ENCODE assay signal across 10 mouse cellular contexts in genomic region chr19:59169936-59170765, GRCm38 (mm10). TPM values are rescaled to one million over a fixed set of nuclear protein-coding genes. Genes with fewer than 3 reads are reported as not detected.
DNase-seq lines count a peak whose midpoint lies in the region; ATAC-seq and TF ChIP-seq lines count a peak whose summit lies in the region.
"Had no signal": no experiment of that assay in that cellular context is flagged by ENCODE, and none has a peak within 500 bp of the region (broad histone marks: within the 10 kb centered on the region; RNA-seq: fewer than 3 reads in every experiment).

Vax1 (minus strand) TSS chr19:59170056.

- under 1% methylated on average over 52 of the region's 54 CpGs for WGBS in heart, embryonic 12.5 days
- under 1% methylated on average over 54 of the region's 54 CpGs for WGBS in hindbrain, embryonic 15.5 days
- WGBS in midbrain, embryonic 16.5 days: under 1% methylated on average over 54 of the region's 54 CpGs

- H3K4me1 ChIP-seq in heart, embryonic 12.5 days (replicated peaks): peaks cover 29% of the 10 kb centered on the region
- no peaks in the 10 kb centered on the region for H3K4me1 ChIP-seq in cortical plate, adult 2 months (ENCODE audit: control insufficient read depth, insufficient read depth, low read length)
- peaks cover 25% of the 10 kb centered on the region for H3K4me1 ChIP-seq in hindbrain, embryonic 15.5 days (replicated peaks)
- H3K4me1 ChIP-seq in midbrain, embryonic 16.5 days (ENCODE audit: control insufficient read depth, insufficient read depth, low read length): peaks cover 14% of the 10 kb centered on the region

- no peak within 1 kb of the TSS for H3K27ac ChIP-seq in heart, embryonic 12.5 days (ENCODE audit: poor library complexity, severe bottlenecking)
- no peak within 1 kb of the TSS for H3K27ac ChIP-seq in cortical plate, adult 2 months (ENCODE audit: insufficient read depth, low read length)
- no peak within 1 kb of the TSS for H3K27ac ChIP-seq in hindbrain, embryonic 15.5 days (replicated peaks)
- H3K27ac ChIP-seq in midbrain, embryonic 16.5 days (ENCODE audit: low read length): peak within 1 kb of the TSS; percentile 61

- peak within 1 kb of the TSS; percentile 1; the same call in 1 of the 2 replicates for H3K9ac ChIP-seq in heart, embryonic 12.5 days
- H3K9ac ChIP-seq in hindbrain, embryonic 15.5 days: no peak within 1 kb of the TSS
- peak within 1 kb of the TSS; percentile 20; the same call in 1 of the 2 replicates for H3K9ac ChIP-seq in midbrain, embryonic 16.5 days (ENCODE audit: low read depth, low read length)

- peak within 1 kb of the TSS; percentile 37 for H3K4me3 ChIP-seq in heart, embryonic 12.5 days
- peak within 1 kb of the TSS; percentile 22; the same call in 1 of the 2 replicates for H3K4me3 ChIP-seq in cortical plate, adult 2 months (ENCODE audit: insufficient read depth, low read length)
- H3K4me3 ChIP-seq in hindbrain, embryonic 15.5 days: peak within 1 kb of the TSS; percentile 4
- peak within 1 kb of the TSS; percentile 28 for H3K4me3 ChIP-seq in midbrain, embryonic 16.5 days (ENCODE audit: low read depth, low read length)

- no peaks in the 10 kb centered on the region for H3K36me3 ChIP-seq in heart, embryonic 12.5 days
- H3K36me3 ChIP-seq in hindbrain, embryonic 15.5 days: no peaks in the 10 kb centered on the region
- no peaks in the 10 kb centered on the region for H3K36me3 ChIP-seq in midbrain, embryonic 16.5 days (ENCODE audit: control insufficient read depth, insufficient read depth, low read length)

- TF ChIP-seq CTCF in cortical plate, adult 2 months (IDR thresholded peaks at IDR 0.05; ENCODE audit: extremely low read depth, insufficient read depth, low read length): no peak

- peaks cover 97% of the 10 kb centered on the region for H3K27me3 ChIP-seq in heart, embryonic 12.5 days (replicated peaks)
- peaks cover 89% of the 10 kb centered on the region for H3K27me3 ChIP-seq in hindbrain, embryonic 15.5 days
- H3K27me3 ChIP-seq in midbrain, embryonic 16.5 days (ENCODE audit: control insufficient read depth, insufficient read depth, low read depth, low read length): peaks cover 44% of the 10 kb centered on the region

- no peak for DNase-seq in heart, postnatal 25 days (ENCODE audit: low spot score)
- no peak for DNase-seq in layer of hippocampus, adult 11-12 months (ENCODE audit: low spot score)
- no peak for DNase-seq in thymus, postnatal 4 days

- TF ChIP-seq POLR2A in cortical plate, adult 2 months (IDR thresholded peaks at IDR 0.05; ENCODE audit: extremely low read depth, insufficient read depth, low read length): no peak

- no peak for ATAC-seq in heart, embryonic 12.5 days (ENCODE audit: insufficient number of reproducible peaks, low FRiP score)
- ATAC-seq in hindbrain, embryonic 15.5 days (ENCODE audit: low FRiP score, low read depth): no peak
- no peak for ATAC-seq in midbrain, embryonic 16.5 days
- no peak for ATAC-seq in inflammation-experienced regulatory T-cells, adult 6 months

- no peaks in the 10 kb centered on the region for H3K9me3 ChIP-seq in heart, embryonic 12.5 days (replicated peaks)
- no peaks in the 10 kb centered on the region for H3K9me3 ChIP-seq in hindbrain, embryonic 15.5 days
- no peaks in the 10 kb centered on the region for H3K9me3 ChIP-seq in midbrain, embryonic 16.5 days (replicated peaks; ENCODE audit: control insufficient read depth, low read length, poor library complexity, severe bottlenecking)

- H3K4me2 ChIP-seq in heart, embryonic 12.5 days: peak within 1 kb of the TSS; percentile 66
- peak within 1 kb of the TSS; percentile 40 for H3K4me2 ChIP-seq in hindbrain, embryonic 15.5 days
- peak within 1 kb of the TSS; percentile 35 for H3K4me2 ChIP-seq in midbrain, embryonic 16.5 days (ENCODE audit: low read length)

- intact Hi-C loops in heart, postnatal 25 days (cut with DNase I): no loop called here

RNA-seq across cellular contexts. Expression of gene Vax1, which starts in this region (rescaled TPM):
- not detected in 2 replicates for polyA plus RNA-seq in heart, embryonic 12.5 days (2016; fragmentation: Nextera tagmentation; extraction: Ambion mirVana)
- not detected for total RNA-seq in heart, postnatal 25 days (2021)
- polyA plus RNA-seq in cortical plate, adult 2 months (2012; rRNA removed): 0.98 and 1.6 TPM in 2 replicates
- polyA plus RNA-seq in hindbrain, embryonic 15.5 days (2015; fragmentation: Nextera tagmentation; extraction: Ambion mirVana): 0.14 TPM in 1 of 2 replicates, not detected in the other
- polyA plus RNA-seq in midbrain, embryonic 16.5 days (2015; fragmentation: Nextera tagmentation; extraction: Ambion mirVana): 0.36 and 0.41 TPM in 2 replicates
- not detected for polyA plus RNA-seq in inflammation-experienced regulatory T-cells, adult 6 months (2017; shearing (Covaris generic))
- total RNA-seq: heart, postnatal 14 days; MEL had no signal
